Mouse (Mus musculus): ENCODE measurements at regions not wholly inside any gene's neighbourhood (a gene's known extent, or its start where the extent isn't known, plus 50 kb on each side); places are given as distances from the start of the nearest gene placed in this dataset.

DNA sequence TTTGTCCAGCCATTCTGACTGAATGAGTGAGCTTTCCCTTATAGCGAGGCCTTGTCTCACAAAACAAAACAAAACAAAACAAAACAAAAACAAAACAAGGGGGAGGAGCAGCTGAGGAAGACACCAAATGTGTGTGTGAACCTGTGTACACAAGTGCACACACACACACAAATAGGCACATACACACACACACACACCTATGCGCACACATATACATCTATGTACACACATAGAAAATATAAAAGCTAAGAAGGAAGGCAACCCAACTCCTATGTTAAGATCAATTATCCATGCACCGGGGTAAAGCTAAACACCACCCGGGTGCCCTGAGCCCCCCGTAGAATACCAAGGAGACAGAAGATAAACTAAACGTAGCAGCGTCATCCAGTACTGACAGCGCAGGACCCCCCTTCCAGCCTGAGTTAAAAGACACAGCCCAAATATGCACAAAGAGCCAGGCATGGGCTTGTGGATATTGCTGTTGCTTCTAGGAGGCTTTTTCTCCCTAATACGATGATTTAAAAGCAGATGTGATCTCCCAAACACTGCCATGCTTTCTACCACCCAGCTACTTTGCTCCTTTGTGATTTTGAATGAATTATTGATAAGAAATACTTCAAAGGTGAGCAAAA is 108.4 kb upstream of the Ptbp2 start:
- TF ChIP-seq CTCF (IDR thresholded peaks at IDR 0.05; ENCODE audit: low read depth) = no peak
- no peak for TF ChIP-seq EP300 (IDR thresholded peaks at IDR 0.05; ENCODE audit: low read depth)

Measured in liver, postnatal 0 days (tissue).